Mouse (Mus musculus): Measurements from ENCODE around the gene Kat5. TPM values are rescaled to one million over a fixed set of nuclear protein-coding genes. Genes with fewer than 3 reads are reported as not detected.
A peak's percentile ranks its signal among the peaks of the same experiment; 100 is the strongest.

Gene Kat5
- polyA plus RNA-seq, 1 experiment from 2014 or later, result 40.0 TPM

DNA sequence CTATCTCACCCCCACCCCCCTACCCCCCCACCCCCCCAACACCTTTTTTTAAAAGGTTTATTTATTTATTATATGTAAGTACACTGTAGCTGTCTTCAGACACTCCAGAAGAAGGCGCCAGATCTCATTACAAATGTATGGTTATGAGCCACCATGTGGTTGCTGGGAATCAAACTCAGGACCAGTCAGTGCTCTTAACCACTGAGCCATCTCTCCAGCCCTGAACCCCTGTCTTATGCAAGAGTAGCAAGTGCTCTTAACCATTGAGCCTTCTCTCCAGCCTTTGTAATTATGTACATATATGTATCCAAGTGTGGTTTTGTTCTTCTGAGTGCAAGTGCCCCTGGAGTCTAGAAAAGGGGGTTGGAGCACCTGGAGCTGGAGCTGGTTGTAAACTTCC is 1.9 kb upstream of the Kat5 start:
- H3K9ac ChIP-seq (ENCODE audit: low read length), result no peak overlapping the region
- ATAC-seq (ENCODE audit: low FRiP score) (no peak), DNase-seq (ENCODE audit: low spot score, missing footprints) (no peak)
- no peak overlapping the region for H3K4me2 ChIP-seq
- H3K27ac ChIP-seq (ENCODE audit: low read depth, low read length), result no peak overlapping the region
- H3K4me3 ChIP-seq (ENCODE audit: low read depth, low read length), result no peak overlapping the region
- peaks cover 12% of the 10 kb centered on the region for H3K36me3 ChIP-seq (ENCODE audit: control insufficient read depth, insufficient read depth, low read length)
- no peaks in the 10 kb centered on the region for H3K9me3 ChIP-seq (ENCODE audit: control insufficient read depth, low read length)
- H3K27me3 ChIP-seq (ENCODE audit: control insufficient read depth, insufficient read depth, low read length), result no peaks in the 10 kb centered on the region
- WGBS, result 93% methylated on average over 1 of the region's 1 CpGs
- peaks cover 15% of the 10 kb centered on the region for H3K4me1 ChIP-seq (ENCODE audit: control insufficient read depth, insufficient read depth, low read length)

DNA sequence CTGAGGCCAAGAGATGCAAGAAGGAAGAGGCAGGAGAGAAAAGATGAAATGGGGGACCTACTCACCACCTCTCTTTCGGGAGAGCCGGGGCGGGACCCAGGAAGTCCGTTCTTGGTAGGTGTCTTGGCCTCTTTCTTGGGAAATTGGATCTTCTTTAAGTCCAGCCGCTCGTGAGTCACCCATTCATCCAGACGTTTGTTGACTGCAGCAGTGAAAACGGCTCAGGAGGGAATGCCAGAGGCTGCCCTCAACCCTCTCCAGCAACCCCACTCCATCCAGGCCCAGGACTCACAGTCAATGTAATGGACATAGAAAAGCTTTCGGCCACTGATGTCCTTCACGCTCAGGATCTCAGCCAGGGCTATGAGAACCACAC is 878 bp downstream of the Kat5 start:
- Histone ChIP-seq H3K4me2 (peak overlapping the region; percentile 72), H3K36me3 (ENCODE audit: control insufficient read depth, insufficient read depth, low read length) (peaks cover 37% of the 10 kb centered on the region), H3K9me3 (ENCODE audit: control insufficient read depth, low read length) (no peaks in the 10 kb centered on the region), H3K4me1 (ENCODE audit: control insufficient read depth, insufficient read depth, low read length) (peaks cover 15% of the 10 kb centered on the region), H3K27me3 (ENCODE audit: control insufficient read depth, insufficient read depth, low read length) (no peaks in the 10 kb centered on the region), H3K9ac (ENCODE audit: low read length) (peak overlapping the region; percentile 93), H3K27ac (ENCODE audit: low read depth, low read length) (peak overlapping the region; percentile 93; the same call in 1 of the 2 replicates), H3K4me3 (ENCODE audit: low read depth, low read length) (peak overlapping the region; percentile 75)
- 66% methylated on average over 10 of the region's 10 CpGs for WGBS
- DNase-seq (ENCODE audit: low spot score, missing footprints), result no peak
- no peak for ATAC-seq (ENCODE audit: low FRiP score)

DNA sequence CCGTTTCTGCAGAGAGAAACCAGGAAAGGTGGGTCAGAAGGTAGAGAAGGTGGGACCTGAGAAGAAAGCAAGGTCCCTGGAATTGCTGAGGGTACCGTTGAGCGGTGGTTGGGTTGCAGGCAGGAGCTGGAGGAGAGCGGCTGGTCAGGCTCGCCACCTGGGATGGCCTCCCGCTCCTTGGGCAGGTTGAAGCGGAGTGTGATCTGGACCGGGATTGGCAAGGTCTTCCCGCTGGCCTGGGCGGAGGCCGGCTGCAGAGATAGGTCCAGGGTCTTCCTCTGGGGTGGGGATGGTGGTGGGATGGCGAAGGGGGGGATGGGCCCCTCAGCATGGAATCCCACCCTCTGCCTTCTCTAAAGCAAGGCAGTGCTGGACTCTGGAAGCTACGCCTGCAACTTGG is 1.3 kb downstream of the Kat5 start:
- H3K4me1 ChIP-seq (ENCODE audit: control insufficient read depth, insufficient read depth, low read length), result peaks cover 17% of the 10 kb centered on the region
- no peaks in the 10 kb centered on the region for H3K27me3 ChIP-seq (ENCODE audit: control insufficient read depth, insufficient read depth, low read length)
- DNase-seq (ENCODE audit: low spot score, missing footprints) (no peak), ATAC-seq (ENCODE audit: low FRiP score) (no peak)
- H3K9me3 ChIP-seq (ENCODE audit: control insufficient read depth, low read length), result no peaks in the 10 kb centered on the region
- no peak overlapping the region; the same call in 1 of the 2 replicates for H3K9ac ChIP-seq (ENCODE audit: low read length)
- peak overlapping the region; percentile 72 for H3K4me2 ChIP-seq
- no peak overlapping the region for H3K27ac ChIP-seq (ENCODE audit: low read depth, low read length)
- peaks cover 42% of the 10 kb centered on the region for H3K36me3 ChIP-seq (ENCODE audit: control insufficient read depth, insufficient read depth, low read length)
- H3K4me3 ChIP-seq (ENCODE audit: low read depth, low read length), result 0 out of 2 replicates have a peak overlapping the region, but pooled peaks have one; percentile 7
- WGBS, result 94% methylated on average over 13 of the region's 13 CpGs

DNA sequence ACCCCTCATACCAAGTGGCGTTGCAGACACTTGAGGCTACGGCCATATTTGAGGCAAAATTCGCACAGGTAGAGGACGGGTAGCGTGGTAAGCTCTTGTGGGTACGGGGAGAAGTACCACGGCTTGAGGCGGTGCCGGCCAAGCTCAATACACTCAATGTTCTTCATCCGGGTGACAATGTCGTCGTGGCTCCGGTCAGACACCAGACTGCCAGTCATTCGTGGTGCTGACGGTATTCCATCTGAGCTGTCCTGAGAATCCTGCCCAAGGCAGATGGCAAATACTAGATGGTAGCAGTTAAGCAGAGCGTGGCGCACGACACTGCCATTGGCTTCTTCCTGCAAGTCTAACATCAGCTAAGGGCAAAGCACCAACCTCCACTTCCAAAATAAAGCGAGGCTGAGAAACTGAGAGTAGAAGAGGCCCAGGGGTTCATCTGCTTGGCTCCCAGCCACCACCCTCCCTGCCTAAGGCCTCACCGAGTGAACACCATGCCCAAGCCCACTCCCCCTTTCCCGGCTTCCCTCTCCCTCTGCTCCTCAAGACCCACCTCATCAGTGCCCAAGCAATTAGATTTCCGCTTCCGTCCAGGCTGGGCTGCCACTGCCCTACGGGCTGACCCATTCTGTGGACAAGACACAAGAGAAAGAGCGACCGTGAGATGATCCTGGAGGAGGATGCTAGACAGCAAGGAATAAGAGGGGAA is 2.2 kb downstream of the Kat5 start:
- no peak for ATAC-seq (ENCODE audit: low FRiP score)
- H3K4me2 ChIP-seq, result no peak overlapping the region
- 95% methylated on average over 26 of the region's 26 CpGs for WGBS
- peaks cover 20% of the 10 kb centered on the region for H3K4me1 ChIP-seq (ENCODE audit: control insufficient read depth, insufficient read depth, low read length)
- no peaks in the 10 kb centered on the region for H3K27me3 ChIP-seq (ENCODE audit: control insufficient read depth, insufficient read depth, low read length)
- no peak overlapping the region for H3K9ac ChIP-seq (ENCODE audit: low read length)
- H3K27ac ChIP-seq (ENCODE audit: low read depth, low read length), result no peak overlapping the region
- peaks cover 49% of the 10 kb centered on the region for H3K36me3 ChIP-seq (ENCODE audit: control insufficient read depth, insufficient read depth, low read length)
- H3K9me3 ChIP-seq (ENCODE audit: control insufficient read depth, low read length), result no peaks in the 10 kb centered on the region
- H3K4me3 ChIP-seq (ENCODE audit: low read depth, low read length), result no peak overlapping the region
- DNase-seq (ENCODE audit: low spot score, missing footprints), result no peak

DNA sequence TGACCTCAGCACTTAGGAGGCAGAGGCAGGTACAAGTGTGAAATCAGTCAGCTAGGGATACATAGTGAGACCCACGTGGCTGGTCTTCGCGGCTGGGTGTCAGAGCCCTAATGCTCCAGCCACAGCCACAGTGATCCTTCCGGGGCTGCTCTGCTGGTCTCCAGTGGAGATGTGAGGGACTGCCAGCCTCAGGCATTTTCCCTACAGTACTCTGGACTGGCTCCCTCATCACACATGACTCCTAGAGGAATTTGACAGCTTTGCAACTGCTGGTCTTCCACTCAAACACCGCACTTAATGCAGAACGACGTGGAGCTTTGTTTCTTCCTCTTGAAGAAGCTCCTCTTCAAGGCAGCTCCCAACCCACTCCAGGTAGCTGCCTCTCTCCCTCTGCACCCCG is 3.8 kb downstream of the Kat5 start:
- Histone ChIP-seq H3K36me3 (ENCODE audit: control insufficient read depth, insufficient read depth, low read length) (peaks cover 50% of the 10 kb centered on the region), H3K9ac (ENCODE audit: low read length) (no peak overlapping the region), H3K27me3 (ENCODE audit: control insufficient read depth, insufficient read depth, low read length) (no peaks in the 10 kb centered on the region), H3K4me3 (ENCODE audit: low read depth, low read length) (no peak overlapping the region), H3K4me2 (no peak overlapping the region), H3K27ac (ENCODE audit: low read depth, low read length) (no peak overlapping the region), H3K4me1 (ENCODE audit: control insufficient read depth, insufficient read depth, low read length) (peaks cover 24% of the 10 kb centered on the region), H3K9me3 (ENCODE audit: control insufficient read depth, low read length) (no peaks in the 10 kb centered on the region)
- ATAC-seq (ENCODE audit: low FRiP score) (no peak), DNase-seq (ENCODE audit: low spot score, missing footprints) (no peak)
- WGBS, result 88% methylated on average over 8 of the region's 8 CpGs

GRCm38 (mm10) chr19:5605126-5605525 is 4.9 kb downstream of the Kat5 start:
- H3K9me3 ChIP-seq (ENCODE audit: control insufficient read depth, low read length), result no peaks in the 10 kb centered on the region
- peaks cover 50% of the 10 kb centered on the region for H3K36me3 ChIP-seq (ENCODE audit: control insufficient read depth, insufficient read depth, low read length)
- WGBS, result 95% methylated on average over 7 of the region's 7 CpGs
- H3K4me3 ChIP-seq (ENCODE audit: low read depth, low read length), result no peak overlapping the region
- DNase-seq (ENCODE audit: low spot score, missing footprints), result no peak
- H3K27me3 ChIP-seq (ENCODE audit: control insufficient read depth, insufficient read depth, low read length), result no peaks in the 10 kb centered on the region
- H3K4me2 ChIP-seq, result no peak overlapping the region
- H3K9ac ChIP-seq (ENCODE audit: low read length), result no peak overlapping the region
- no peak for ATAC-seq (ENCODE audit: low FRiP score)
- peaks cover 18% of the 10 kb centered on the region for H3K4me1 ChIP-seq (ENCODE audit: control insufficient read depth, insufficient read depth, low read length)
- no peak overlapping the region for H3K27ac ChIP-seq (ENCODE audit: low read depth, low read length)

DNA sequence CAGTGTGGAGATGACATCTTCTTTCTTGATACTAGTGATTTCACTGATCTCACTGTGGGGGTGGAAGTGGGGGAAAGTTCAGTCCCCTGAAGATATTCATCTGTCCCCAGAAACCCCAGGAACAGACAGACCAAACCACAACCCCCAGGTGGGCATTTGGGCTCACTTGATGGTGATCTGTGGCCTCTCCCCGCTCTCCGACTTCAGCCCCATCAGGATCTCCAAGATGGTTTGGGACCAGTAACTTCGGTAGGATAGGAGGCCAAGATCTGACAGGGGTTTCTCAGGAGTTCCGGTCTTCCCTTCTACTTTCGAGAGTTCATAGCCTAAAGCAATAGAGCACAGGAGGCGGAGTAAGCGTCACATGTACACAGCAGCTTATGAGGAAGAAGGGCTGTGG is 6.4 kb downstream of the Kat5 start:
- H3K4me3 ChIP-seq (ENCODE audit: low read depth, low read length), result no peak overlapping the region
- H3K27me3 ChIP-seq (ENCODE audit: control insufficient read depth, insufficient read depth, low read length), result no peaks in the 10 kb centered on the region
- 92% methylated on average over 7 of the region's 7 CpGs for whole genome bisulfite sequencing
- H3K4me1 ChIP-seq (ENCODE audit: control insufficient read depth, insufficient read depth, low read length), result peaks cover 11% of the 10 kb centered on the region
- H3K4me2 ChIP-seq, result no peak overlapping the region
- no peak overlapping the region for H3K27ac ChIP-seq (ENCODE audit: low read depth, low read length)
- no peak for DNase-seq (ENCODE audit: low spot score, missing footprints)
- no peaks in the 10 kb centered on the region for H3K9me3 ChIP-seq (ENCODE audit: control insufficient read depth, low read length)
- H3K36me3 ChIP-seq (ENCODE audit: control insufficient read depth, insufficient read depth, low read length), result peaks cover 50% of the 10 kb centered on the region
- no peak overlapping the region; the same call in 1 of the 2 replicates for H3K9ac ChIP-seq (ENCODE audit: low read length)
- no peak for ATAC-seq (ENCODE audit: low FRiP score)

DNA sequence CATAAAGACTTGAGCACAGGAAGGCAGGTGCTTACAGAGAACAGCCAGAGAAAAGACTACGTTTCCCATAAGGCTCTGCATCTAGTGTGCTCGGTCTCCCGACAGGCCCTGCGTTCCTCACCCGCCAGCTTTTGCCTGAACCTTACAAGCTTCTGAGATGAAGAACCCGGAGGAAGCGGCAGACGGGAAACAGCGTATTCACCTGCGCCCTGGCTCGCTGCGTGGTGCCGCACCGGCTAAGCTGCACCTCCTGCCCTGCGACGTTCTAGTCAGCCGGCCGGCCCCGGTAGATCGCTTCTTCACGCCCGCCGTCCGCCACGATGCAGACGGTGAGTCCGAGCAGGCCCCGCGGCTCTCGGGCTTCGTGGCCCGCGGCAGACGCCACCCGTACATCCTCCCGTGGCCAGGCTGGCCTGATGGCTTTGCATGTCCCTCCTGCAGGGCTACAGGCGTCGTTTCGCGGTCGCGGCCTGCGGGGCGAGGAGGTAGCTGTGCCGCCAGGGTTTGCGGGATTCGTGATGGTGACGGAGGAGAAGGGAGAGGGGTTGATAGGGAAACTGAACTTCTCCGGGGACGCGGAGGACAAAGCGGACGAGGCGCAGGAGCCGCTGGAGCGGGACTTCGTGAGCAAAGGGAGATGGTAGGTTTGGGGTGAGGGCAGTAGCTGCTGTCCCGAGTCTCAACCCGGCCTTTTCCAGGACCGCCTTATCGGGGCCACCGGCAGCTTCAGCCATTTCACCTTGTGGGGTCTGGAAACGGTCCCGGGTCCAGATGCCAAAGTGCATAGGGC is 8.1 kb downstream of the Kat5 start, which contains the start of gene Rnaseh2c:
Gene Rnaseh2c (plus strand): TSS at position 122 of the 790 bp plus-strand sequence.
- Histone ChIP-seq H3K9me3 (ENCODE audit: control insufficient read depth, low read length) (no peaks in the 10 kb centered on the region), H3K4me3 (ENCODE audit: low read depth, low read length) (peak within 1 kb of the TSS; percentile 95), H3K4me2 (peak within 1 kb of the TSS; percentile 94), H3K4me1 (ENCODE audit: control insufficient read depth, insufficient read depth, low read length) (peaks cover 9% of the 10 kb centered on the region), H3K36me3 (ENCODE audit: control insufficient read depth, insufficient read depth, low read length) (peaks cover 37% of the 10 kb centered on the region), H3K27me3 (ENCODE audit: control insufficient read depth, insufficient read depth, low read length) (no peaks in the 10 kb centered on the region), H3K9ac (ENCODE audit: low read length) (peak within 1 kb of the TSS; percentile 95), H3K27ac (ENCODE audit: low read depth, low read length) (peak within 1 kb of the TSS; percentile 71)
- DNase-seq (ENCODE audit: low spot score, missing footprints) (peak; percentile 96), ATAC-seq (ENCODE audit: low FRiP score) (peak; percentile 89)
- WGBS, result under 1% methylated on average over 64 of the region's 64 CpGs

DNA sequence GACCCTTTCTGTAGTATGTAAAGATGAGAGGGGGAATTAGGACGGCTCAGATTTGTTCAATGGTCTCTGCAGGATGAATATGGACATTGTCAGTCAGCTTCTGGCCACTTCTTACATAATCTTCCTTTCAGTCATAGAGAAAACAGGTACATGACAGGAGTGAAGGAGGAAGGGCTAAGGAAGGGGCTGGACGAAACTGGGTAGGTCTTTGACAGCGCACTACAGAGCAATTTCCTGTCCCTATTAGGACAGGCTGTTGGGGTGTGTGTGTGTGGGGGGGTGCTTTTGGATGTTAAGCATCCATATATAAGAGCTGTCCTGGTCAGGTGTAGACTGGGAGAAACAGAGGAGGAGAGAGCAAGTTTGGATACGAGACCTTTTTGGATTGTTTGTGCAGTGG is 10.8 kb downstream of the Kat5 start:
- 78% methylated on average over 4 of the region's 4 CpGs for WGBS
- Histone ChIP-seq H3K4me1 (ENCODE audit: control insufficient read depth, insufficient read depth, low read length) (peaks cover 9% of the 10 kb centered on the region), H3K9me3 (ENCODE audit: control insufficient read depth, low read length) (no peaks in the 10 kb centered on the region), H3K27me3 (ENCODE audit: control insufficient read depth, insufficient read depth, low read length) (no peaks in the 10 kb centered on the region), H3K27ac (ENCODE audit: low read depth, low read length) (no peak overlapping the region), H3K9ac (ENCODE audit: low read length) (no peak overlapping the region), H3K4me2 (no peak overlapping the region), H3K4me3 (ENCODE audit: low read depth, low read length) (no peak overlapping the region), H3K36me3 (ENCODE audit: control insufficient read depth, insufficient read depth, low read length) (peaks cover 13% of the 10 kb centered on the region; the same call in 1 of the 2 replicates)
- no peak for DNase-seq (ENCODE audit: low spot score, missing footprints)
- ATAC-seq (ENCODE audit: low FRiP score), result no peak

Data from midbrain, embryonic 11.5 days (tissue).